Mouse (Mus musculus) effector memory CD4-positive, alpha-beta T cell, adult 5 months (primary cell): ENCODE data around the gene Vmn1r239-ps. TPM values are rescaled to one million over a fixed set of nuclear protein-coding genes. Genes with fewer than 3 reads are reported as not detected.

Experiments used
- polyA plus RNA-seq: library from polyadenylated mRNA; unstranded; fragments of 100-300 nt; shearing (Covaris generic); gene quantifications from one replicate; pipeline ENCODE4 v1.2.1, GENCODE M21; 2017

Vmn1r239-ps gene
- not detected for polyA plus RNA-seq

DNA sequence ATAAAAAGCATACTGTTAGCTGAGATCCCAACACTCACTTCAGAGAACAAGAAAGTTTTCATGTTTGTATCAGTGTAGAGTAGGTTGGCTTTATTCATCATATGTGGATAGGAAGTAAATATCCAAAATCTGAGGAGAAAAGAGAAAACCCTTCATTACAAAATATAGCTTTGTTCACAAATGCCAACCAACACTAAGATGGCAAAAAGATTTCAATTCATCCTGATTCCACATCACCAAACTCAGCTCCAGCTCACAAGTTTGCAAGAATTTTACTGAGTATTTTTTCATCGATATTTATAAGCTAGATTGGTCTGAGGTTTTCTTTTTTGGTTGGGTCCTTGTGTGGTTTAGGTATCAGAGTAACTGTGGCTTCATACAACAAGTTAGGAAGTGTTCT lies at the start of gene Vmn1r239-ps:
TSS of gene Vmn1r239-ps (minus strand) at position 101 of the 400 bp plus-strand sequence.

DNA sequence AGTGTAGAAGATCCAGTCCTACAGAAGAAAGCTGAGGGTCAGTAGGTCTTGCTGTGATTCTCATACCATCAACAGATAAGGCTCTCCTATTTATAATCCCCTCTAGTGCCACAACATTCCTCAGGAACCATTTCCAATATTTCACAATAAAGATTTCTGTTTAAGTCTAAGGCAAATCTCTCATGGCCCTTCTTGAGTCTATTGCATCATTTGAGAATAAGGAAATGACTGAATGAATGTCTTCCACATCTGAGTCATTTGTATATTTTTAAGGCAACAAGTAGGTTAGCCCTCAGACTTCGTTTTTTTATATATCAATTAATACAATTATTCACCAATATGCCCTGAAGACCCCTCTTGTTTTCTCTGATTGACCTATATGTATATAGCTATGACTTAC lies 24.4 kb downstream of the Vmn1r239-ps start, which contains the start of gene Il13ra2:
TSS of gene Il13ra2 (minus strand) at position 64 of the 400 bp plus-strand sequence.

Other genes with a start within 250 kb of the Vmn1r239-ps start
- gene Il13ra2, start 24.5 kb downstream of the Vmn1r239-ps start, polyA plus RNA-seq, result not detected
- not detected for gene Lrch2, start 100.4 kb upstream of the Vmn1r239-ps start, polyA plus RNA-seq